ENCODE assay signal across 13 mouse cellular contexts in the genomic region with DNA sequence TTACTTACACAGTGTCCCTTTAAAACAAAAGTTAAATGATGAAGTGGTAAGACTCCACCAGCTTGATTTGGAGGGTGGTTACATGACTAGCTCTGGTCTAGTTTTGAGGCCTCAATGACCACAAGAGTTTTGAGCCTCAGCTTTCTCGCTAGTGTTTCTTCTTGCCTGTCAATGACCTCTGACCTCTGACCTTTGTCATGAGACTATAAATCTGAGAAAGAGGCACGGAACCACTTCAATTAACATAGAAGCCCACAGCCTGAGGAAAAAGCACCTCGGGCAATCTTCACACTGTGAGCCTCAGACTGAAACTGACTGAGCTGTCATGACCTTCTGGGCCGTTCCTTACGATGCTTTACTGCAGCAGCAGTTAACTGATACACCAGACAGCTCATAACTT.
DNase-seq lines count a peak whose midpoint lies in the region.
"Had no signal": no experiment of that assay in that cellular context is flagged by ENCODE, and none has a peak within 500 bp of the region (broad histone marks: within the 10 kb centered on the region; RNA-seq: fewer than 3 reads in every experiment).

No protein-coding gene starts in this region.

- DNase-seq in ES-CJ7 (ENCODE audit: low read depth, low spot score) (peak; percentile 37), ZHBTc4 (ENCODE audit: low read depth, low spot score) (peak; percentile 38)
- DNase-seq in embryo, embryonic 11.5 days (ENCODE audit: low read depth, low spot score): peak; percentile 16
- DNase-seq in mesoderm, embryonic 11.5 days (ENCODE audit: low read depth, low spot score): peak; percentile 74
- DNase-seq in left cerebral cortex, adult 11 months (ENCODE audit: low spot score): no peak
- DNase-seq in adrenal gland, postnatal 4 days (ENCODE audit: low spot score in 2 of 2): no peak
- DNase-seq: adrenal gland, postnatal 14 days; cerebellum, adult 2 months; cerebellum, postnatal 10 days; gastrocnemius, postnatal 25 days; heart, postnatal 10 days; heart, postnatal 4 days; kidney, adult 2 months had no signal

Comparison
In these comparisons a context has a peak if more than half of its experiments do, and no peak if none do; other contexts are left out.
1. DNase-seq: peak in ES-CJ7 (single experiment), ZHBTc4 (single experiment), embryo, embryonic 11.5 days (single experiment) and mesoderm, embryonic 11.5 days (single experiment); none in left cerebral cortex, adult 11 months (single experiment) and adrenal gland, postnatal 4 days (0 of 2).